Mouse (Mus musculus) adrenal gland (tissue): Measurements from ENCODE around the gene 1700029H14Rik.

Source experiments
- intact Hi-C: fragments of 180-260 bp; cut with DNase I; formaldehyde crosslinking; loops from one replicate; pipeline ENCODE4 v1.15.1; 2025

The 1700029H14Rik gene

DNA sequence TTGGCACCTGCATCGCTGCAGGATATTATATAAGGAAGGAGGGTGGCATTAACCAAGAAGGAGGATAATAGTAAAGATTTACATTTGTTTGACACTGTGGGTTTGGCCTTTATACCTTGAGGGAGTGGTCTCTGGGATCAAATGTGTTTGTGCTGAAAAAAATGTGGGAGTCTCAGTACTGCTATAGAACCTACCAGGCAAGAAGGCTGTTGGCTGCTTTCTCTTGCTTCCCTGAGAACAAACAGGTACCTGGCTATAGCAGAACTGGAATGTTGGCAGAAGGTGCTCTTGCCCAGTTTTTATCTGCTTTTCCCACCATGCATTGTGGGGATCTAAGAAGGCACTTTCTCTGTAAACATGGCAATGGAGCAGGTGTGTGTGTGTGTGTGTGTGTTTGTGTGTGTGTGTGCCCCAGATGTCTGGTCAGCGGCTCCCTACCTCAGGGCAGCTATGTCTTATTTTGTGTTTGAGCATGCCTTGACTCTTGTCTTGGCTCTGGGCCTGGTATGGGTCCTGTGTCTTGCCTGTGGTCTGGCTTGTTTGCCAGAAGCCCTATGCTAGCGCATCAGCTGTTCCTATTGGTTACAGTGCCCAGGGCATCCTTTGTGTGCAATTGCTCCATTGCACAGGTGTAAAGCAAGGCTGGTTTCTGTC is 54.9 kb downstream of the 1700029H14Rik start:
- intact Hi-C loops: no loop called here

DNA sequence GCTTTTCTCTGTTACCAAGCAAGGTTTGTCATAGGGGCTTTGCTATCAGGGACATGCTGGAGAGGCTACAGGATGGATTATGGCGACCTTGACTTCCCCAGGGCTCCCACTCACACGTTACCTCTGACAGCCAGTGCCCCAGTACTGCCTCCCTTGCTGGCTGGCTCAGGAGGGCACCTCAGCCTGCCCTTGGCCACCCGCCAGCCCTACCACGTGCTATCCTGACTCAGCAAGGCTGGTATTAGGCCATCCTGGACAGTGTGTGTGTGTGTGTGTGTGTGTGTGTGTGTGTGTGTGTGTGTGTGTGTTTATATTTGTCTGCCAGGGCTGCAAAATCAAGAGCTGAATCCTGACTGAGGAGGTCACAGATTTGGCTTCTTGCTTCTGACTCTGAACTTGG is 55.4 kb downstream of the 1700029H14Rik start:
- intact Hi-C loops: no loop called here

DNA sequence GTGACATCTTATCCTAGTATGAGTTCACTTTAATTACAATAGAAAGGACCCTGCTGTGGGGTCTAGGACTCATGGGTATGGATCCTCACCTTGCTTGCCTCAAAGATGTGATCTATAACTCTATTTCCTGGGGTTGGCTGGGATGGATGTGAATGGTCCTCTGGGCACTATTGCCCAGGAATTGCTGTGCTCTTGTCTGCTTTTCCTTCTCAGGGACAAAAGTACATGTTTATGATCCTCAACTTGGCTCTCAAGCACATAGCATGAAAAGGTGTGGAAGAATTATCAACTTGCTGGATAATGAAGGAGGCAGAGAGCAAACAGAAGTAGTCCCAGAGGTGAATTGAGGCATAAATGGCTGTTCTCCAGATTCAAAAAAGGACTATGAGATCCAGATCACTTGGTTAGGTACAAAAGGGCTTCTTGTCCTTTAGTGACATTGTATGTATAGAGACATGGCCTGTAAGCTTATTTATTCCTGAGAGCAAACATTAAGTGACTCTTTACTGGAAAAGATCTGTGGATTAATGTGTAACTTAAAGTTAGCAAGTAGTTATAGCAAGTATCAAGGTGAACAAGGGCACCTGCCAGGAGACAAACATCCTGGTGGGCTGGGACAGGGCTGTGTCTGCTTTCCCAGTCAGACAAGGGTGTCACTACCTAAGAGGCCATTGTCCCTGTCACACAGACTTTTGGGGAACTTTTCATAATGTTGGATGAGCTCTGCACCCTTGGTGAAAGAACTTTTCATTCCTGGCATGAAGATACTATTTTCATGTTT is 57.2 kb downstream of the 1700029H14Rik start:
- intact Hi-C loops: loop anchor here (5.0 kb wide), 1 partner anchor 37 kb away; no protein-coding TSS in a partner anchor

DNA sequence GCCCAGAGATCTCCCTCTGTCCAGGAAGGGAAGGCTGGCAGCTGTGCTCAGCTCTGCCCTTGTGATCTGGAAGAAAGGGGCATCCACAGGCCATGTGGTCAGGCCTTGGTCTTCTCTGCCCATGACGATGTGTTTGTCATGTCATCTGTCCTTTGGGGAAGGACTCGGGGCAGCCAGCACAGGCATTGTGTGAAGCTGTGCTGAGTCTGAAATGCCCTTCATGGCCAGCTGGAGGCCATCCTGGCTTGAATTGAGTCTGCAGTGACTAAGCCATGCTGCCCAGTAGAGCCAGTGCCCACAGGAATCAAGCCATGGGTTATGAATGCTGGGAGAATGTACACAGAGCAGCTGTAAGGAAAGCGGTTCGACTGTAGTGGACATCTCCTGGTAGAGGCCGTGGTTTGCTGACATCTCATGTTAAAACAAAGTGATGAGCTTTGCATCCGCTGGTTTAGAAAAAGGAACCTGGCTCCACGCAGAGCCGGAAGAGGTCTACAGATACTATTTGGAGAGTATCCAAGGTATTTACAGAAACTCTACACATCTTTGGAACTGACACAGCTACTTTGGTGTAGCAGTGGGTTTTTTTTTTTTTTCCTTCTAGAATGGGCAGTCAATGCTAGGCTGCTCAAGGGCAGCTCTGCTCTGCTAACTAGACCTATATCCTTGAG is 58.2 kb downstream of the 1700029H14Rik start:
- intact Hi-C loops: loop anchor here (5.0 kb wide), 1 partner anchor 38 kb away; no protein-coding TSS in a partner anchor

DNA sequence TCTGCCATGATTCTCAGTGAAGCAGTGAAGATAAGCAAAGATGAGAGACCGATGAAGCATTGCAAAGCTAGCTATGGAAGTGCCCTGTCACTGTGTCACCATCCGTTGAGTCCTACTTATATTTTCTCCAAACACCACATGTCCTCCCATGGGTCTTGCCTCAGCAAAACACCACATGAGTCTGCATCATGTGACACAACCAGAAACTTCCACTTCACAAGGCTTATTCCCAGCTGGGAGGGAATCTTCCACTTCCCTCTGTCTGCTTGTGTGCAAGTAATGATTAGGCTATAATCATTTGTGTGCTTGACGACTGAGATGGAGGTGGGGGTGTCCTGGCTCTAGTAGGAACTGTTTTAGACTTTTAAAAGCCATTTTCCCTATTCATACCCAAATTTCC is 61.0 kb downstream of the 1700029H14Rik start:
- intact Hi-C loops: loop anchor here (5.0 kb wide), 1 partner anchor 41 kb away; no protein-coding TSS in a partner anchor
